Mouse (Mus musculus): ENCODE results near the gene Fbxo6.

DNA sequence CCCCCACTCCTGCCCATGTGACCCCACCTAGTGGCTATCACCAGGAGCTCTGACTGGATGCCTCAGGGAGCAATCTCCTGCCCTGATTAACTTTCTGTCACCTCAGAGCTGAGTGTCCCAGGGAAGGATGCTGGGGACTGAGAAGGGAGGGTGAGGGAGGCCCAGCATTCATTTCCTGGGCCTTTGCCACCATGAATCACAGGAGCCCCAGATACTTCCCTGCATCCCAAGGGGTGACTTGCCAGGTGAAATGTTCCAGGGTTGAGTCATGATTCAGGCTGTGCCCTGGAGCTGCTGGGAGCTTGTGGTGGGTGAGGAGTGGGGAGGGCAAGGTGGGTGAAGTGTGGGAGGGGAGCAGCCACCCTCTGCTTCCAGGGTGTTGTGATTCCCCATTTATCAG lies 25.8 kb upstream of the Fbxo6 start:
- TF ChIP-seq CTCF (IDR thresholded peaks at IDR 0.05; ENCODE audit: insufficient read depth, low read depth, low read length) (no peak), POLR2A (IDR thresholded peaks at IDR 0.05; ENCODE audit: insufficient read depth, low read depth, low read length) (no peak)

Data from olfactory bulb, adult 2 months (tissue).